Mouse (Mus musculus) liver, adult 2 months (tissue): ENCODE measurements around the gene Trim33.
A peak's percentile ranks its signal among the peaks of the same experiment; 100 is the strongest.

Source experiments
- CTCF ChIP-seq: fragments of 200-500 bp; IDR thresholded peaks from 2 replicates; pipeline ENCODE4 v1.5.1; 2011; ENCODE audit warnings: low read depth, low read length, control low read depth
- POLR2A ChIP-seq: fragments of 200-500 bp; IDR thresholded peaks from 2 replicates; pipeline ENCODE4 v1.6.1; 2011; ENCODE audit warnings: low read length, control low read depth; ENCODE audit not compliant: insufficient read depth; ENCODE audit errors: extremely low read depth

GRCm38 (mm10) chr3:103392613-103393258 lies 113.6 kb downstream of the Trim33 start:
- no peak for TF ChIP-seq POLR2A
- TF ChIP-seq CTCF: peak; percentile 45
